Comparison of ENCODE assay signal across 20 mouse cellular contexts in the genomic region with DNA sequence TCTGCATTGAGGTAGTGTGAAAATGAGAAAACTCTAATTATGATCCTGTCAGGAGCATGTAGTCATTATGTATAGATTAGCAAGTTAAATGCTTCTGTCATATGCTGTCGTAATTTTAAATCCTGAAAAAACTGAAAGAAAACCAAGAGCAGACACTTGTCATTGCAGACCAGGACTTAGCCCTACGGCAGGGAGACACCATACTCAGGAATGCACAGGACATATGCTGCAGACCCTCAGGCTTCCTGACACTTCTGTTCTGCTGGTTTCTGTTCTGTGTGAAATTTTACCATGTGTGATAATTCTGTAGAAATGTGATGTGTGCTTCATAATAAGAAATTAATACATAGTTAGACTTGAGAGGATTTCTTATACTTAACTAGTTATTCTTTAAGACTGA.
"Had no signal": no experiment of that assay in that cellular context is flagged by ENCODE, and none has a peak within 500 bp of the region (broad histone marks: within the 10 kb centered on the region; RNA-seq: fewer than 3 reads in every experiment).

No protein-coding gene starts in this region.

- H3K27ac ChIP-seq: midbrain, embryonic 10.5 days; neural tube, embryonic 13.5 days; neural tube, embryonic 15.5 days; stomach, embryonic 15.5 days; stomach, postnatal 0 days had no signal

- H3K36me3 ChIP-seq: midbrain, embryonic 10.5 days; neural tube, embryonic 13.5 days; neural tube, embryonic 15.5 days; stomach, embryonic 15.5 days had no signal

- H3K9me3 ChIP-seq: midbrain, embryonic 10.5 days; neural tube, embryonic 13.5 days; neural tube, embryonic 15.5 days; stomach, embryonic 15.5 days had no signal

- H3K27me3 ChIP-seq: neural tube, embryonic 13.5 days; neural tube, embryonic 15.5 days; stomach, embryonic 15.5 days had no signal

- H3K4me1 ChIP-seq: midbrain, embryonic 10.5 days; neural tube, embryonic 13.5 days; neural tube, embryonic 15.5 days; stomach, embryonic 15.5 days had no signal

- H3K9ac ChIP-seq: lung, embryonic 14.5 days; neural tube, embryonic 13.5 days; neural tube, embryonic 15.5 days; stomach, embryonic 15.5 days had no signal

- H3K4me3 ChIP-seq: midbrain, embryonic 10.5 days; myocyte; neural tube, embryonic 13.5 days; neural tube, embryonic 15.5 days; stomach, embryonic 15.5 days had no signal

- DNase-seq: lung, adult 18-20 months; lung, embryonic 14.5 days; lung, postnatal 10 days; lung, postnatal 4 days; midbrain, embryonic 14.5 days; retina, postnatal 1 day; right cerebral cortex, adult 18-20 months; right cerebral cortex, postnatal 25 days; right cerebral cortex, postnatal 4 days; spleen, adult 18-20 months; thymus, adult 2 months; thymus, postnatal 25 days; thymus, postnatal 4 days had no signal

- H3K4me2 ChIP-seq: lung, embryonic 14.5 days; neural tube, embryonic 13.5 days; neural tube, embryonic 15.5 days; stomach, embryonic 15.5 days had no signal

- ATAC-seq: midbrain, embryonic 16.5 days had no signal
